Mouse (Mus musculus) cerebellum, adult 8-10 months (tissue): ENCODE results near the gene Osbpl3.
A peak's percentile ranks its signal among the peaks of the same experiment; 100 is the strongest.

Experiments used
- DNase-seq: peaks from one replicate; pipeline ENCODE4 v3.0.0; 2022

Gene Osbpl3

GRCm38 (mm10) chr6:50455829-50456469, at the start of gene Osbpl3:
Gene Osbpl3, minus strand, starts transcription at chr6:50456201.
- DNase-seq, result peak; percentile 85

GRCm38 (mm10) chr6:50505531-50505930, 49.5 kb upstream of the Osbpl3 start:
- no peak for DNase-seq

- no peak for DNase-seq
Observed at GRCm38 (mm10) chr6:50504711-50505110, 48.7 kb upstream of the Osbpl3 start.

- DNase-seq, result no peak
Observed at GRCm38 (mm10) chr6:50503779-50504178, 47.8 kb upstream of the Osbpl3 start.

GRCm38 (mm10) chr6:50503031-50503430, 47.0 kb upstream of the Osbpl3 start:
- DNase-seq, result no peak

- DNase-seq, result no peak
Observed at GRCm38 (mm10) chr6:50498346-50498745, 42.3 kb upstream of the Osbpl3 start.

GRCm38 (mm10) chr6:50490519-50490918, 34.5 kb upstream of the Osbpl3 start:
- no peak for DNase-seq

GRCm38 (mm10) chr6:50489380-50489779, 33.4 kb upstream of the Osbpl3 start:
- DNase-seq, result no peak

GRCm38 (mm10) chr6:50486035-50486902, 30.3 kb upstream of the Osbpl3 start:
- DNase-seq, result peak; percentile 8

GRCm38 (mm10) chr6:50483426-50483825, 27.4 kb upstream of the Osbpl3 start:
- no peak for DNase-seq

GRCm38 (mm10) chr6:50481460-50481859, 25.5 kb upstream of the Osbpl3 start:
- DNase-seq, result no peak

- DNase-seq, result no peak
Observed at GRCm38 (mm10) chr6:50466451-50466850, 10.4 kb upstream of the Osbpl3 start.

- DNase-seq, result no peak
Observed at GRCm38 (mm10) chr6:50464690-50465485, 8.9 kb upstream of the Osbpl3 start.

- no peak for DNase-seq
Observed at GRCm38 (mm10) chr6:50462026-50462425, 6.0 kb upstream of the Osbpl3 start.

- DNase-seq, result no peak
Observed at GRCm38 (mm10) chr6:50461585-50461984, 5.6 kb upstream of the Osbpl3 start.

- DNase-seq, result no peak
Observed at GRCm38 (mm10) chr6:50460646-50461045, 4.6 kb upstream of the Osbpl3 start.

- DNase-seq, result no peak
Observed at GRCm38 (mm10) chr6:50460246-50460645, 4.2 kb upstream of the Osbpl3 start.

- DNase-seq, result no peak
Observed at GRCm38 (mm10) chr6:50459271-50459670, 3.3 kb upstream of the Osbpl3 start.

- DNase-seq, result no peak
Observed at GRCm38 (mm10) chr6:50457551-50458348, 1.7 kb upstream of the Osbpl3 start.

- peak; percentile 36 for DNase-seq
Observed at GRCm38 (mm10) chr6:50456706-50457105, 705 bp upstream of the Osbpl3 start.

GRCm38 (mm10) chr6:50455102-50455828, 736 bp downstream of the Osbpl3 start:
- DNase-seq, result peak; percentile 58

- DNase-seq, result no peak
Observed at GRCm38 (mm10) chr6:50453651-50454050, 2.4 kb downstream of the Osbpl3 start.
